Mouse (Mus musculus): ENCODE data around the gene Ccm2.
"Not testable (repeated sequence)": the region's sequence is repeated elsewhere in the genome, so short reads cannot be mapped to it uniquely, and the experiment has no call there.

Gene Ccm2

DNA sequence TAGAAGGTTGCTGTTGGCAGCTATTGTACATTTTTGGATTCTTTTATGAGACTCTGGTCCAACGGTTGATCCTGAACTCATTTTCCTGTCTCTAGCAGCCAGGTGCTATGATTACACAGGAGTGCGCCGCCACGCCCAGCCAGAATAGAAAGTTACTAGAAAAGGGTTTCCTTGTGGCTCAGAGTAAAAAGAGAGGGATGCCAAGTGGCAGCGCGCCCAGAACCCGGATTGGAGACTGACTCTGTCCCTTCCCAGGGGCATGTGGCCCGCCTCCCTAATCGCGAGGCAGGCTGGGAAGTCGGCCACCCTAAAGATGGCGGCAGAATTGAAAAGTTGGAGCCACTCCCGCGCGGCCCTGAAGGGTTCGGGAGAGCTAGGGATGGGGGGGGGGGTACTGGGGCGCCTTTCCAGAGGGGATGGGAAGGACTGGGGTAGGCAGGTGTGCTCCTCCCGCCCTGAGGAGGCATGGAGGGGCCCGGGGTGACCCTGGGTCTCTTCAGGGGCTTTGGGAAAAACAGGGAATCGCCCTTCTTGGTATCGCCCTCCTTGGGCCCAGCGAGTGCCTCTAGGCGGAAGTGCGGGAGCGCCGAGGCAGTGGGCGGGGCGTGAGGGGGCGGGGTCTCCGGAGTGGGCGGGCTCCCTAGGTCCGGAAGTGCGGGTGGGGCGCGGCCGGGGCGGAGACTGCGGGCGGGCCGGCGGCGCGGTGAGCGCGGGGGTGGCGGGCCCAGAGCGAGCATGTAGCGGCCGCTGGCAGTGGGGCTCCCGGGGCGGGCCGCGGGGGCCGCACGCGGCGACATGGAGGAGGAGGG is at the start of gene Ccm2:
Gene Ccm2 (plus strand): TSS at position 683 of the 809 bp plus-strand sequence.
- DNase-seq (ENCODE audit: low spot score) = peak; percentile 90

DNA sequence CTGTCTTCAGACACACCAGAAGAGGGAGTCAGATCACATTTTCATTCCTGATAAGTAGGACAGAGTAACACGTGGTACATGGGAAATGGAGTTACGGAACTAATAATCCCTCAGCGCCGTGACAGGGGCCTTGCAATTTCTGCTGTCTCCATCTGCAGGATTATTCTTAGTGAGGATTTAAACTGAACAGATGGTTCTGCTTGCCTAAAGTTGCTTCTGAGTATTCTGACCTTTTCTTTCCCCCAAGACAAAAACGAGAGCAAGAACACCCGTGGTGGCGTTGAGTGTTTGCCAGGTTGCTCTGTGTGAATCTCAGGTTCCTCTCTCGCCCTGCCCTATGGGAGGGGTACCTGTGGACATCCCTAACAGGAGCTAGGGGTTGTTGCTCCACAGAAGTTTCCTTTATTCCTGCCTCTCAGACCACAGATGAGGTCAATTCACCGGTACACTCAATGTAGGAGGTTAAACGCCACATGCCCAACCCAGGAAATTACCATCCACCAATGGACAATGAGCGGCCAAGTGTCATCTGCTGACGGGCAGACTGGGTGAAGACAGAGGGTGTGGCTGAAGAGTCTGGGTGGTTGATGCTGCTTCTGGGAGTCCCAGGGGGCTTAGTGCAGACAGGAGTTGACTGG is 49.3 kb upstream of the Ccm2 start:
- DNase-seq (ENCODE audit: low spot score) = peak; percentile 27

DNA sequence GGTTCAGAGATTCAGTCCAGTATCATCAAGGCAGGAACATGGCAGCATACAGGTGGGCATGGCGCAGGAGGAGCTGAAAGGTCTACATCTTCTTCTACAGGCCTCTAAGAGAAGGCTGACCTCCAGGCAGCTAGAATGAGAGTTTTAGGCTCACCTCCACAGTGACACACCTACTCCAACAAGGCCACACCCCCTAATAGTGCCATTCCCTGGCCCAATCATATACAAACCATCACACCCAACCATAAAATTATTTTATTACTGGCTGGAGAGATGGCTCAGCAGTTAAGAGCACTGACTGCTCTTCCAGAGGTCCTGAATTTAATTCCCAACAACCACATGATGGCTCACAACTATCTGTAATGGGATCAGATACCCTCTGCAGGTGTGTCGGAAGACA is 44.2 kb upstream of the Ccm2 start:
- DNase-seq (ENCODE audit: low spot score) = no peak

DNA sequence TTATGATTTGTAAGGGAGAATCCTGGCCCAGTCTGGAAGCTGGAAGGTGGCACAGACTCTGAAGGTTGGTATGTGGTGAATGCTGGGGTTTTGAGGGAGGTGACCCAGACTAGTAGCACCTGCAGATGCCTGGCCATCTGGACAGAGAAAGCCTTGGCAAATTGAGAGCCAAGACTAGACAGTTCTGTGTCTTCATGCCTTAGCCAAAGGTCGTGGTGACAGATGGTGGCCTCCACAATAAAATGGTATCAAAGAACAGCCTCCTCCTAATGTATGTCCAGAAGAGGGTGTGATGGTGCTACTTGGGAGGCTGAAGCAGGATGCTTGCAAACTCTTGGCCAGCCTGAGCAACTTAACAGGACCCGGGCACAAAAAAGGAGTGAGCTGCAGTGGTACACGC is 42.5 kb upstream of the Ccm2 start:
- no peak for DNase-seq (ENCODE audit: low spot score)

DNA sequence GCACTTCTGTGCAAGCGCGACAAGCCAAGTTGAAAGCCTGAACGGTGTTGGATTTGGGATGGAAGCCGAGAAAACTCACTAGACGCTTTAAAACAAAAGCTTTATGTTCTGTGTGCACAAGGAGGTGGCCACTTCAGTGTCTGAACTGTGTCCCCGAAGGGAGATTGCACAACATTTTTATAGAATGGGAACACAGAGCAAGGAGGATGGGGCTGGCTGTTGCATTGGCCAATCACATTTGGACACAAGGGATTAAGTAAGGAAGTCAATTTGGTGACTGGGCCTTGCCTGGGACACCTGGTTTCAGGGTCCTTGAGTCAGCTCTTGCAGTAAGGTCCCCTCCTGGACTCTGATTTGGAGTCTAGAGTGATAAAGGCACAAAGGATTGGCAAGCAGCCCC is 42.0 kb upstream of the Ccm2 start:
- no peak for DNase-seq (ENCODE audit: low spot score)

DNA sequence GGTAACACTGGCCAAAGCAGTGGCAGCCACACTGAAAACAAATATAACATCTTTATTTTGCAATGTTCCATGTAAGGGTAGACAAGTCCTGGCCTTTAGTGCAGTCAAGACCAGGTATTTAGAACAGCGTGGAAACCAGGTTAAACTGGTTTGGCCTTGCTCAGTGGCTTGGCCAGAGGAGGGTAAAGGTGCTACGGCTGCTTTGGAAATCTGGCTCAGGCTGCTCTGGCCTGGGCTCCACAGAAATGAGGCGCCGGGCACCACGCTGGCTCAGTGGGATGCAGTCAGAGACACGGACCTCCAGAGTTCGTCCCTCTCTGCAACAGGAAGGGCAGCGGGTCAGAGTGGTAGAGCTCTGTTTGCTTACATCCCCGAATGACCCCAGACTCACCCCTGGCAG is 40.2 kb upstream of the Ccm2 start:
- no peak for DNase-seq (ENCODE audit: low spot score)

DNA sequence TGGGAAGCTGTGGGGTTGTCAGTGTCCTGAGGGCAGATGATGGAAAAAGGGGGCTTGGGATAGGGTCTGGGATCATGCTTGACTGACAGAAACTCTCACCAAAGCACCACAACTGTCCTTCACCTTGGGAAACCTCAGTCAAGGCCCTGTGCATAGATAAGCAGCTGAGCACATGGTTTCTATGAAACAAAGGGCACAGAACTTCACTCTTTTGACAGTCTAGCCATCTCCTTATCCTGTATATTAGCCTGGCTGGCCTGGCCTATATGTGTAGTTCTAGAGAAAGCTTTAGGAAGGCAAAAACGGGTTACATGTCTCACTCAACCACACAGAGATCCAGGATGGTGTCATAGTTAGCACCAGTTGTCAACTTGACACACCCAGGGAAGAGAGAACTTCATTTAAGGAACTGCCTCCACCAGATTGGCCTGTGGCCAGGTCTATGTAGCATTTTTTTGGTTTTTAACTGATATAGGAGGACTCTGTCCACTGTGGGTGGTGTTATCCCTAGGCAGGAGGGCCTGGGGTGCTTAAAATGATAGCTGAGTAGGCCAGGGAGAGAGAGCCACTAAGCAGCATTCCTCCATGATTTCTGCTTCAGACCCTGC is 38.3 kb upstream of the Ccm2 start:
- DNase-seq (ENCODE audit: low spot score) = no peak

DNA sequence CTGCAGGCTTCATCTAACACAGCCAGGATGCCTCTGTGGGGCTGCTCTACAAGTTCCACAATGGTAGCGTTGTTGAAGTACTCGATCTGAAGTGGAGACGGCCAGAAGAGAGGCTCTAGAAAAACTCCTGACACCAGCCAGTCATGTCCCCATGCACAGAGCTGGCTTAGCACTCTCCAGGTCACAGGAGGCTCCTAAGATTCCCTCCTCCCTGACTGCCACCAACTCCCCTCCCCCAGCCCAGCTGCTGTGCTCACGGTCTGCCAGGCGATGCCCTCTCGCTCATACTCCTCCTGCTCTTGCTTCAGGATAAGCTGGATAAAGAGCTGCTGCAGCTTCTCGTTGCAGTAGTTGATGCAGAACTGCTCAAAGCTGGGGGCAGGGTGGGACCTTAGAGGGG is 31.9 kb upstream of the Ccm2 start:
- DNase-seq (ENCODE audit: low spot score) = no peak

DNA sequence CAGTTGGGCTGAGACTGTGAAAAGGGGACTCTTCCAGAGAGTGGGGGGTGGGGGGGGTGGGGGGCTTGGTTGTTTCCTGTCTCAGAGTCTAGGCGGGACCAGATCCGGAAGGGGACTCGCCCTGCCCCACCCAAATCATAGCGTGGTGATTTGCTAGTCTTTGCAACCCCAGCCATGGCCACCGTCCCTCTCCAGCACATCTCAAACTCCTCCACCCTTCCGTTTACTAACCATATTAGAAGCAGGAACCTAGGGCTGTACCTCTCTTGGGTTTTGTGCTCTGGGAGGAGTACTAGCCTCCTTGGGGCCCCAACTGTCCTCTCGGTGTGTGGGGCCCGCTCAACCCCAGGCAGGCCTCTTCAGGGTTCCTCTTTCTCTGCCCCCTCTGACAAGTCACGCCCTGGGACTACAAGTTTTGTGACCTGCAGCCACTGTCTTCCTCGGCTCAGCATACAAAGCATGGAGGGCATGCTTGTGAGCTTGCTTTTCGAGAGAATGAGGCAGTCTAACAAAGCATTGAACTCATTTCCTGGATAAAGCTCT is 27.1 kb upstream of the Ccm2 start:
- DNase-seq (ENCODE audit: low spot score) = peak; percentile 24

DNA sequence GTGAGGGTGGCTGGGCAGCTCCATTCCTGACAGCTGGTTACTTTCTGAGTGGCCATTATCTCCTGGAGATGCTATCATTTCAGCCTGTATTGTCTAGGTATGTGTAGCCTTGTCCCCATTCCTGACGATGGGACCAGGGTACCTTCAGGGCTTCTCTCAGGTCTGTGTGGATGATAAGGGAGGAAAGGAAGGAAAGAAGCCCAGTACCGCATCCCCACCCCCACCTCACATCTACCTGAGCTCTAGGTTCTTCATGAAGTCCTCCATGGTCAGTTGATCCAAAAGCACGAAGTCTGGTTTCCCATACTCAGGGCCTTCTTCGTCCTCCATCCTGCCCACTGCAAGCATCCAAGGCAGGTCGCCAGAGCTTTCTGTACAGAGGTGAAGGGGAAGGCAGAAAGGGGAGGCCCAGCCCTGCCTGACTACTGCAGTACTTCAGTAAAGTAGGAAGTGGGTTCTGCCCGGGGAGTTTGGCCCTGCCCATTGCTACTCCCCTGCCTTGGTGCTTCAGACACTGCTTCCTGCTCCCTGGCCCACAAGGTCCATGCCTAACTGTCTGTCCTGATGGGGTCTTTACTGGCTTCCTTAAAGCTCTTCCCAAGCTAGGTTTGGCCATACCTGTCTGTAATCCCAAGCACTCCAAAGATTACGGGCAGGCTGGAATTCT is 26.0 kb upstream of the Ccm2 start, which contains the start of gene Myo1g:
Gene Myo1g (minus strand): TSS at position 459 of the 667 bp plus-strand sequence.
- DNase-seq (ENCODE audit: low spot score) = peak; percentile 74

DNA sequence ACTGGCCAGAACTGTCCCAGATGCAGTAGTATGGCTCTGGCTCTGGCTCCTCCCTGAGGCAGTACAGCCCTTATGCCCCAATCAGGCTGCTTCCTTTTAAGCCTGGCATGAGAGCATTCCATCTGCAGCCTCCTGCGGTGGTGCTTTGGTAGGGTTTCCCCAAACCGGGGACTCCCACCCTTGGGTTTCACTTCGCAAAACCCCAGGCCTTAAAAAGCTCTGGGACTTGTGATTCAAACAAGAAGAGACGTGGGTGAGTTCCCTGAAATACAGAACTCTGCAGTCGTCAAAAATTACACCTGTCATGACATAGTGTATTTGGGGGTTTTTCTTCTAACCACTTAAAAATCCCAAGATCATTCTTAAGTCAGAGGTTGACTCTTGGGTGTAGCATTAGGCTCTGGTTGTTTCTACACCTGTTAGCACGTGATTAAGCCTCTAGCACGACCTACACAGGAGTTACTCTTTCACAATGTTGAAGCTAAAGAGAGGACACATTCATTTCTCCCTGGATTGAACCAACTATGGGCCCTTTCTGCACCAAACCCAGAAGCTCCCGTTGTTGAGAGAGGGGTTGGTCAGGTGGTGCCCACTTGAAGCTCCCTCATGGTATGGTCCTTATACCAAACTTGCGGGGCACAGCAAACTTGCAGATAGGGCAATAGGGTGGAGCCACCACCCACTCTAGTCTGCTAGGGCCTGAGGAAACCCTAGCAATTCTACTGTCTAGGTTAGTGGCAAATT is 23.7 kb upstream of the Ccm2 start:
- peak; percentile 71 for DNase-seq (ENCODE audit: low spot score)

DNA sequence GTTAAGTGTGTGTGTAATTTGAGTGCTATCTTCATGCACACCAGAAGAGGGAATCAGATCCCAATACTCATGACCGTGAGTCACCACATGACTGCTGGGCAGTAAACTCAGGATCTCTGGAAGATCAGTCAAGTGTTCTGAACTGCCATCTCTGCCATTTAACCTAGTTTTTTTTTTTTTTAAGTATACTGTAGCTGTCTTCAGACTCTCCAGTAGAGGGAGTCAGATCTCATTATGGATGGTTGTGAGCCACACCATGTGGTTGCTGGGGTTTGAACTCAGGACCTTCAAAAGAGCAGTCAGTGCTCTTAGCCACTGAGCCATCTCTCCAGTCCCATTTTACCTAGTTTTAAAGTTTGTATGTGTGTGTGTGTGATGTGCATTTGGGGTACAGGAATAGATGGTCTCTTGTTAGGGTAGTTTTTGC is 23.0 kb upstream of the Ccm2 start:
- DNase-seq (ENCODE audit: low spot score) = no peak

DNA sequence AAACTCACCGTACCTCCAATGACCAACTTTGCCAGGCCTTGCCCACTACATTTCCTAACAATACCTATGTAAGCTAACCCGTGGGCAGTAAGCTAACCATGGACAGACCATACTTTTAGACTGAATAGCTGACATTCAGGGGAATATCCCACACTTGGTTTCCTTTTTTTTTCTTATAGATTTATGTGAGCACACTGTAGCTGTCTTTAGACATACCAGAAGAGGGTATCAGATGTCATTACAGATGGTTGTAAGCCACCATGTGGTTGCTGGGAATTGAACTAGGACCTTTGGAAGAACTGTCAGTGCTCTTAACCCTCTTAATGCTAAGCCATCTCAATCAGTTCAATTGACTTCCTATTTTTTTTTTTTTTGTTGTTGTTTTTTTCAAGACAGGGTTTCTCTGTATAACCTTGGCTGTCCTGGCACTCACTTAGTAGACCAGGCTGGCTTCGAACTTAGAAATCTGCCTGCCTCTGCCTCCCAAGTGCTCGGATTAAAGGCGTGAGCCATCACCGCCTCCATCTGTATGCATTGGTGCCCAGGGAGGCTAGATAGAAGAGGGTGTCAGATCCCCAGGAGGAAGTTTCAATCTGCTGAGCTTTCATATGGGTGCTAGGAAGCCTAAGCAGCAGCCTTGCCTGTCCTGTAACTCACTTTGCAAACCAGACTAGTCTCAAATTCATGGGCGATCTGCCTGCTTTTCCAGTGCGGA is 22.4 kb upstream of the Ccm2 start:
- no peak for DNase-seq (ENCODE audit: low spot score)

DNA sequence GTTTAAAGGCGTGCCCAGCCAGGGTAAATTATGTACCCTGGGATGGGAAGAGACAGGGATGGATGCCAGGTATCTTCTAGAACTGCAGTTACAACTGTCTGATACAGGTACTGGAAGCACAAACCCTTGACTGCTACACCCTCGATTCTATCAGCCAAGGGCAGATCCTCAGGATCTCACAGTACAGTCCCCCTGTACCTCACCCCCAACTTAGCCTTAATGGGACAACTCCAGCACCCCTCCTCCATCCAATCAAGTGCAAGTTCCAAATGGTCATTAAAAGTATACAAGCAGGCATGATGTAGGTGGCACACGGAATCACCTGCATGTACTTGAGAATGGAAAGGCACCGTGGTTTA is 21.8 kb upstream of the Ccm2 start:
- DNase-seq (ENCODE audit: low spot score) = no peak

DNA sequence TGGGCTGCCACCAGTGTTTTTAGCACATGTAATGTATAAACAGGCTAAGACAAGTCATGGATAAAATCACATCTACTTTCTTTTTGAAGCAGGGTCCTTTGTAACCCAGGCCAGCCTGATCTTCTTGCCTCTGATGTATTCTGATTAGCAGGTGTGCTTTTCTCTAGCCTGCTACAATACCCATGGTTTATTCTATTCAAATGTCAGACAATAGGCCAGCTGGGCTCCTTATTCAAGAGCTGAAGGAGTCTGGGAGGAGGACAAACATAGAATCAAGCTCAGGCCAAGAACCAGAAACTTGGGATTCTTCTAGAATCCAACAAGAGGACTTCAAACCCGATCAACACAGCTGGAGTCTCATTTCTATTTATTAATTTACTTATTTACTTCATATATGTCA is 21.4 kb upstream of the Ccm2 start:
- no peak for DNase-seq (ENCODE audit: low spot score)

DNA sequence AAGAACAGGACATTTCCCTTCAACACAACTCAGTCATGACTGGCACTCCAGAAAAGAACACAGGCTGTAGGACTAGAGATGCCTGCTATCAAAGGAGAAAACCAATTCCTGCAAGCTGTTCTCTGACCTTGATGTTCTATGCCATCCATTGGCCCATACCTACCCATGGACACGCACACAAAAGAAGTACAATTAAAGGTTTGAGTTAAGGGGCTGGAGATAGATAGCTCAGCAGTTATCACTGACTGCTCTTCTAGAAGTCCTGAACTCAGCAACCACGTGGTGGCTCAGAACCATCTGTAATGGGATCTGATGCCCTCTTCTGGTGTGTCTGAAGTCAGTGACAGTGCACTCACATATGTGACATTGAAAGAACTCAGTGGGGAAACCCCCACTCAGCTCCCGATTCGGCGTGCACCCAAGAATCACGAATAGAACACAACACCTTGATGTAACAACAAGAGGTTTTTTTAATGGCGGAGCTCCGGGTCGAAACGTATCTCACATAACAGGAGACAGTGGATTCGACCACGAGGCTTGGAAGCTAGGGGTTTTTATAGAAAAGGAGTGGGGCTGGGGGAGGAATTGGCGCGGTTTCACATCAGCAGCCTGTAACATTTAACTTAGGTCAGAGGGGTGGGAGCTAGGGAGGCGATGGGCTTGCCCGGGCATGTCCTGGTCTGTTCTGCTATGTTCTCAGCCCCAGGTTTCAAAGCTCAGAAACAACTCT is 20.0 kb upstream of the Ccm2 start:
- DNase-seq (ENCODE audit: low spot score) = not testable (repeated sequence)

DNA sequence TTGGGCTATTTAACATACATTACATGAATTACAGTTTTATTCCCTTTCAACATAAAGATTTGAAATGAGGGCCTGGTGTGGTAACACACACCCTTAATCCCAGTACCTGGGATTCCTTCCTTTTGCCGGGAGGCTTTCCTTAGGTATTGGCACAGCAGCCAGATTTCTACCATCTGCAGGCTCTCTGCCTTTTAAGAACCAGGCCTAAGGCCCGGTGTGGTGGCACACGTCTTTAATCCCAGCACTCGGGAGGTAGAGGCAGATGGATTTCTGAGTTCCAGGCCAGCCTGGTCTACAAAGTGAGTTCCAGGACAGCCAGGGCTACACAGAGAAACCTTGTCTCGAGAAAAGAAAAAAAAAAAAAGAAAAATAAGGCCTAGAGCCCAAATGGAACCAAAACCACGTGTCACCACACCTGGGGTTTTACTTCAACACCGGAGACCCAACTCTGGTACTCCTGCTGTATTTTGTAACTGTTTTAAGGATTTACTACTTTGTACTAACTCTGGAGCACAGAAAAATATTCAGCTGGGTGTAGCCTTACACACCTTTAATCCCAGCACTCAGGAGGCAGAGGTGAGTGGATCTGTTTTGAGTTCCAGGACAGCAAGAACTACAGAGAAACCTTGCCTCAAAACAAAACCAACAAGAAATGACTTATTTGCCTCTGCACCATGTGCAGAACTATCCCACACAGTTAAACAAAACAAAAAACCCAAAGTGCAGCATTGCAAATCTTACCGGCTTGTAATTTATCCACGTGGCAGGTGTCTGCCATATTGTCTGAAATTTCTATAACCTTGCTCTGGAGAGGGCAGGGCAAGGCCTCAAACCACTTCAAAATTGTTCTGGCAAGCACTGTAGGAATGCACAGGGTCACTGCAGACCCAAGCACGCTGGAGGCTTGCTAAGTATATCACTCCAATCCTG is 19.2 kb upstream of the Ccm2 start:
- DNase-seq (ENCODE audit: low spot score) = no peak

DNA sequence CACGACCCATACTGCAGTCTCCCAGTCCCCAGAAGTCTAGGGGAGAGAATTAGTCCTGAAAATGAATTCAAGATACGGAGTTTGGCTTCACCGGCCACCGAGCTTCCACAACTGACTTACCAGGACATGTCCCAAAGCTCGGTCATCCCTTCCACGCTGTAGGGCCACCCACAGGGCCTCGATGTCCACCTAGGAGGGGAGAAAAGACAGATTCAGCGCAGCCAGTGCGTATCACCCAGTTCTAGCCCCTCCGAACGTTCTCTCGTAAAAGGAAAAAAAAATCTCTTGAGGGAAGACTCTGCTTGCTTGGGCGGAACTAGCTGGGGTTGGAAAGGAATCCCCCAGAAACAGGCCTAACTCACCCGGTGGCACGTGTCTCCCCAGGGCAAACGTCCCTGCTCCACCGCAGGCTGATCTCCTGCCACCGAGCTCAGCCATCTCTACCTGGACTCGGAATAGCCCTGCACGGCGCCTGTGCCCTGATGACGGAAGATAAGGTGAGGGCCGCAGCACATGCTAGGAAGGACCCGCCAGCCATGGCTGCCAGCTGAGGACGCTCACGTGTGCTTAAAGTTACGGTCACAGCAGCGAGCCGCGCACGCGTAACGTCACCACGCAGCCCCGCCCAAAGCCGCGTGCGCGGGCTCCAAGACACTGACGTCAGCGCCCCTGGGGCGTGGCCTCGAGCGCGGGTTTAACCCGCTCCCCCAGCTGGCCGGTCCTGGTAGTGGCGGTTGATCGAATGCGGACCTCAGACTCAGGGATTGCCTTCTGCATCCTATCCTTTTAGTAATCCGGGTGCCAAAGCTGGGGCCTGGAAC is 18.3 kb upstream of the Ccm2 start:
- peak; percentile 97 for DNase-seq (ENCODE audit: low spot score)
